Mouse (Mus musculus): Measurements from ENCODE around the gene Lmod2. TPM values are rescaled to one million over a fixed set of nuclear protein-coding genes. Genes with fewer than 3 reads are reported as not detected.

Lmod2 gene
- total RNA-seq, 2 experiments from 2014 or later: not detected

DNA sequence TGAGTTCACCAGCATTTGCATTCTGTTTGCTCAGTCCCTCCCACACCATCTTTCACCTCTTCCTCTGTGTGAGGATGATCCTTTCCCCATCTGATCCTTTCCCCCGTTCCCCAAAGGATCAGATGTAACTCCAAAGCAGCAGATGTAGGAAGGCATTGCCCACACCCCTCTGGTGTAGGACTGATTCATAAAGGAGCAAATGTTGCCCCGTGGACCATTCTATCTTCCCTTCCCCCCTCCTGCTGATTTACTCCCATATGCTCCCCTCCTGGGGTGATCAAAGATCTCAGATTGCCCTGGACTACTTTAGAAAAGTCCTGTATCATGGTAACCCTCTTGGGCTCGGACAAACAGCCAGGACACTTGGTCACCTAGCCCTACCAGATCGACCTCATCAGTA is 3.2 kb downstream of the Lmod2 start:
- no peak for ATAC-seq (replicated peaks; ENCODE audit: low FRiP score, poor library complexity, severe bottlenecking)

DNA sequence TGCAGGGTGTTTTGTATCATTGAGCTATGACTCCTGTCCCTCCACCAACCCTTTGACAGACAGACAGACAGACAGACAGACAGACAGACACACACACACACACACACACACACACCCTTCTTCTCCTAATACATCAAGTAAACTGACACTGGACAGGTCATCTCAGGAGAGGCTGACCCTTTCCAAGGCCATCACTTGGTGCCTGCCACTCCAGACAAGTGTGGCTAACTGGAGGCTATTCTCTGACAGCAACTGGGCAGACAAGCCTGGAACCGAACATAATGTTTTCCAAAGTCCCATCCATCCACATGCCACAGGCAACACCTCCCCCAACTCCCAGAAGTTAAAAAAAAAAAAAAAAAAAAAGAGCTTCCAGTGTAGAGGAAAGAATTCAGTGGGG is 4.1 kb downstream of the Lmod2 start:
- no peak for ATAC-seq (replicated peaks; ENCODE audit: low FRiP score, poor library complexity, severe bottlenecking)

DNA sequence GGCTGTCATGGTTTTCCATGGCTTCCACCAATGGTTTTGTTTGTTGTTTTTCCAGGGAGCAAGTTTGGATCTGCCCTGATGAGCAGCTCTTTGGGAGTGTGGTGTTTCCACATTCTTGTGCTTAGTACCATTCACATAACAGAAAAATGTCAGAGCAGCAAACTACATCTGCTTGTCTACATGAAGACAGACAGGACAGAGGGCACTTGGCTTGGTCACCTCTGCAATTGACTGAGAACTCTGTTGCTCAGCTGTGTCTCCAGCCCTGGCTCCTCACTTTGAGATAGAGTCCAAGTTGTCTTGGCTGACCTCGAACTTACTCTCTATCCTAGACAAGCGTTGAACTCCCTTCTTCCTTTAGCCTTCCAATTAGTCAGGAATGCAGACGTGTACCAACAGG is 4.8 kb downstream of the Lmod2 start:
- ATAC-seq (replicated peaks; ENCODE audit: low FRiP score, poor library complexity, severe bottlenecking): no peak

DNA sequence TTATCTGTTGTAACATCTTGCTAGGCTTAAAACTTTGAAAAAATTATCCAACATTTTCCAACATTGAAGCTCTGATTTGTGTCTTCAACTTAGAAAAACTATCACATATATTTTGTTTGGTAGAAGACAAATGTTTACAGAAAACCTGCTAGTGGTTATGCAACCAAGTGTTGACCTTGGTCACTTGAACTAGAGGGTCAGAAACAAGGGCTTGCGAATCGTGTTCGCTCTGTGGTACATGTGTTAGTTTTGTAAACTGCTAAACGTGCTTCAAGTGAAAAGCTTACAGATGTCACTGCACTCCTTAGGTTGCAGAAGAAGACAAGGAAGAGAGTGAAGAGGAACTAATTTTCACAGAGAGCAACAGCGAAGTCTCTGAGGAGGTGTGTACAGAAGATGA is 5.4 kb downstream of the Lmod2 start:
- no peak for ATAC-seq (replicated peaks; ENCODE audit: low FRiP score, poor library complexity, severe bottlenecking)

DNA sequence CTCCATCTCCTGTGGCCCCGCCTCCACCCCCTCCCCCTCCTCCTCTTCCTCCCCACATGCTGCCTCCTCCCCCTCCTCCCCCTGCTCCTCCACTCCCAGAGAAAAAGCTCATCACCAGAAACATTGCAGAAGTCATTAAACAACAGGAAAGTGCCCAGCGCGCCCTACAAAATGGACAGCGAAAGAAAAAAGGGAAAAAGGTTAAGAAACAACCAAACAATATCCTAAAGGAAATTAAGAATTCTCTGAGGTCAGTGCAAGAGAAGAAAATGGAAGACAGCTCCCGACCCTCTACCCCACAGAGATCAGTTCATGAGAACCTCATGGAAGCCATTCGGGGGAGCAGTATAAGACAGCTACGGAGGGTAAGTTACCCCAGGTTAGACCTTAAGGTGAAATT is 6.7 kb downstream of the Lmod2 start:
- no peak for ATAC-seq (replicated peaks; ENCODE audit: low FRiP score, poor library complexity, severe bottlenecking)

DNA sequence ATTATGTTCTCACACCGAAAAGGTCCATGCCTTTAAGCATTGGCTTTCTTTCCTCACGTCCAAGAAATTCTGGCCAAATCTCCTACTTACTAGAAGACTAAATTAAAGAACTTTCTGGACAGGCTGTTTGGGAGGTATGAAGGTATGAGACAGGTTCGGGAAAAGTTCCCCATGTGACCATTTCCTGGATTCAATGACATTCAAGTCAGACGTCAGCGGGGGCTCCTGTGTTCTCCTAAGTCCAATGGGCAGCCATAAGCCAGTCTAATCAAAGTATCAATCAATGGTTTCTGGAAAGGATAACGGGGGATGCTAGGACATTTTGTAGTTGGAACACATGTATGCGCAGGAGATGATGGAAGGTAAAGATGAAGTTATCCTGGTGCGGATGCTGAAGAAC is 8.1 kb downstream of the Lmod2 start:
- ATAC-seq (replicated peaks; ENCODE audit: low FRiP score, poor library complexity, severe bottlenecking): no peak

DNA sequence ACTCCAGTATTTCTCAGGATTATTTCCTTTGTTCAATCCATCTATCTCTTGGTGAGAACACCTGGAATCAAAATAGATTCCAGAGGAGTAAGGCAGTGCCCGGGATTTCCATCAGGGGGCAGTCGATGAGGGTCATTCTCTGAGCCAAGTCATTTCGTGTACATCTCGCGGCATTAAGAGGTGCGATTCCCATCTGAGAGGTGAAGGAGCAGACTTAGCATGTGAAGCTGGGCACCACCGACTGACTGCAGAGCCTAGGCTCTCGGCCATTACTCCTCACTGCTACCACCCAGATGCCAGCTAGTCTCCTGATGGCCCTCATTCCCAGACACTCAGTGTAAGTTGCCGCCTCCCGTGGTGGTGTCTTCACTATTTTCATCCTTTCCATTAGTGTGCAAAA is 8.9 kb downstream of the Lmod2 start:
- ATAC-seq (replicated peaks; ENCODE audit: low FRiP score, poor library complexity, severe bottlenecking): no peak

DNA sequence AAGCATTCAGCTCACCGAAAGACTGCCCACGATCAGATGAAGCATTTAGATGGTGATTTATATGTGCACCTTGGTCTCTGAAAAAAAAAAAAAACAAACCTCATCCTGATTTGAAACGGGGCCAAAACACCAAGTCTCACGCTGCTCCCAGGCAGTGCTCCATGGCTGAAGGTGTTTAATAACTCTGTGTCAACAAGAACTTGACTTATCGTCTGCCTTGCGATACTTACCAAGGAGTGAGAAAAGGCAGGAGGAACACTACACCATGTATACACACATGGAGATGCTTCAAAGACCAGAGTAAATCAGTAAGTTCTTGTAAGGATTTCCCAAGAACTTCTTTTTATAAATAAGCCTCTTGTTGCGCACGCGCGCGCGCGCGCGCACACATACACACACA is 10.0 kb downstream of the Lmod2 start:
- no peak for ATAC-seq (replicated peaks; ENCODE audit: low FRiP score, poor library complexity, severe bottlenecking)

DNA sequence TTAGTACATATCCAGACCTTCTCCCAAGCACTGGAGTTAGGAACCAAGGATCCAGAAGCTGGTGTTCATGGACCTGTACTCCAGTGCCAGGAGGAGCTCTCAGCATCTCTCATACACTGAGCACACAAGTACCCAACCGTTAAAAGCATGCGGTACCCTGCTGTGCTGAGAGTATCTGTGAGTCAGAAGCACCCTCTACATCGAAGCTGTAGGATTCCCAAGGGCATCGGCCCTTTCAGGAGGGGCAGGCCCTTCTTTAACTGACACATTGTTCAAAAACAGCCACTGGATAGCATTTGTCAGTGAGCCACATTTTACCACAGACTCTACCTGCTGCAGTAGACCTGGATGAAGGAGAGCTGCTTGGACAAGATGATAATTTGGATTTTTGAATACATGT is 10.6 kb downstream of the Lmod2 start:
- ATAC-seq (replicated peaks; ENCODE audit: low FRiP score, poor library complexity, severe bottlenecking): no peak

DNA sequence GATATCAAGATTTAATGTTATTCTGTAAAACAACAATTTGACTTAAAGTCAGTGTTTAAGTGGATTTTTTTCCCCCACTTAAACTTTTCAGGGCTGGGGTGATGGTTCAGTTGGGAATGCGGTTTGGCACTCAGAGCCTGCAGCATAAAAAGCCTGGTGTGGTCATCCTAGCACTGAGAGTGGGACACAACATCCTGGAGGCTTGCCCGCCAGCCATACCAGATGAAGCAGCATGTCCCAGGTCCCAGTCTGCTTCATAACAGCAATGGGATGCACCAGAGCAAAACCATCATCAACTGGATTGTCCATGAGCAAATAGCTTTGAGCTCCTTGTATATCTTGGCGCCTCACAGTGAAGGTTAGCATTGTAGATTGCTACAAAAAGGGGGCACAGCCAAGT is 11.1 kb downstream of the Lmod2 start:
- ATAC-seq (replicated peaks; ENCODE audit: low FRiP score, poor library complexity, severe bottlenecking): no peak

DNA sequence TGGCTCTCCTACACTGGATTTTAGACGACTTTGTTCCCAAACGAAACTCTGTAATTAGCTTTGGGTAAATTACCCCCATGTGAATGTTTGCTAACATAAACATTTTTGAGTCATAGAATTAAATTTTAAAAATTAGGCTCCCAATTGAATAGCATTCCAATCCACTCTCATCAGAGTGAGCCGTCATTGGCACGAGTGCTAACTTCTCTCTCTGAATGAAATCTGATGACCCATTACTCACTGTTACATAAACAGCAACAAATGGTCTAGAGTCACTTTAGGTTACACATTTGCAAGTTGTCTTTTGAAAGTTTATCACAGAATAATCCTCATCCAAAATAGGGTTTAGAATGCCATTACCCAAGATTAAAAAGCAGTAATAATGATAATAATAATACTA is 12.0 kb downstream of the Lmod2 start:
- ATAC-seq (replicated peaks; ENCODE audit: low FRiP score, poor library complexity, severe bottlenecking): no peak

DNA sequence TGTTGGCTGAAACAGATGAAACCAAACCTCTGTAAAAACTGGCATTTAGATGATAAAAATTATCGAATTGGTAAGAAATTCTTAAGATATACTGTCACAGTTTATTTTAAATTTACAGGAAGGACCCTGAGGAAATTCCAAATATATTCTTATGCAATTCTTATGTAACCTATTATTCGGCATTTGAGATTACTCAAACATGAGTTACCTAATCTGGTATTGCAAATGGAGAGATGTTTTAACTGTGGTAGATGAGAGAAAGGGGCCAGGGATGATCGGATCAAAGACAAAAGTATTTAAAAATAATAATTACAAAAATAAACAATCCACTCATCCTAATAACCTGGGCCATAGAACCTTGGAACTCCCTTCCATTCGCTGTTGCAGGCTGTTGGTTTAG is 12.8 kb downstream of the Lmod2 start:
- no peak for ATAC-seq (replicated peaks; ENCODE audit: low FRiP score, poor library complexity, severe bottlenecking)

DNA sequence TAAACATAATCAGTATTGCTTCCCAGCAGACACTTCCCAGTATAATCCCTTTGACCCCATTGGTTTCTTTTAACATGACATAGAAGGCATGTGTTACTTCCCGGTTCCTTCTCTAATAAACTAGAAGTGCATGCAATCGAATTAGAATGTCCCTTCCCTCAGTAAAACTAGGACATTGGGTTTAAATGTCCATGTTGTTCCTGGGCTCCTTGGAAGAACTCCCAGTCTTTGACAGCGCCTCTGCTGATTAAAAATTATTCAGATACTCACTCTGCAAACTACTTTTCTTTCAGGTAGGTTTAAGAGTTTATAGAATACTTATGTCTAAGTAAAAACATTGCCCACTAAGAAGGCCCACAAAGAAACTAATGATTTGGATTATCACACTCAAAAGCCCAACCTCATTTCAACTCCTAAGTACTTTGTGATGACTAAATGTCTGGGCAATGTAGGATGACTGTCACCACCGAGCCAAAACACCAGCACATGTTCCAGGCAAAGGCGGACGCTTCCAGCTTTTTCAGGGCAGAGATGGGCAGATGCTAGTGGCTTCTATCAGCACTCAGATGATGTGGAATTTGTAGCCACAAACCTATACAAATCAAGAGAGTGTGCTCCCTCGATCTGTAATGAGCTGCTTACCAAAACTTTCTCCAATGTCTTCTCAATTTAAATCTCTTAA is 14.7 kb downstream of the Lmod2 start:
- ATAC-seq (replicated peaks; ENCODE audit: low FRiP score, poor library complexity, severe bottlenecking): no peak

DNA sequence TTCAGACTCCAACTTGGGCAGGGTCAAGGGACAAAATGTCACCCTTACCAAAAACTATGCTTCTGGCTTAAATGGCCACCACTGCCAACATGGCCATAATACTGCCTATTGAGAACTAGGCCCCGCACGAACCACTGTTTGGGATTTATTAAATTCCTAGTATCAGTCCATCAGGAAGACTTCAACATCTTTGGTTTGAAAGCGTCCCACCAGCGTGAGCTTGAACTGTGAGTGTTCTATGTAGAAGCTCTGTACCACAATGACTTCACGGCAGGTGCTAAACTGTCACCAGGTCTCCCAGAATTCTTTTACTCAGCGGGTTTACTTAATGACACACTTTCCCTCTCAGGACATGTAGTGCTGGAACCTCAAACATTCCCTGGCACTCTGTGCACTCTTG is 15.8 kb downstream of the Lmod2 start:
- ATAC-seq (replicated peaks; ENCODE audit: low FRiP score, poor library complexity, severe bottlenecking): no peak

DNA sequence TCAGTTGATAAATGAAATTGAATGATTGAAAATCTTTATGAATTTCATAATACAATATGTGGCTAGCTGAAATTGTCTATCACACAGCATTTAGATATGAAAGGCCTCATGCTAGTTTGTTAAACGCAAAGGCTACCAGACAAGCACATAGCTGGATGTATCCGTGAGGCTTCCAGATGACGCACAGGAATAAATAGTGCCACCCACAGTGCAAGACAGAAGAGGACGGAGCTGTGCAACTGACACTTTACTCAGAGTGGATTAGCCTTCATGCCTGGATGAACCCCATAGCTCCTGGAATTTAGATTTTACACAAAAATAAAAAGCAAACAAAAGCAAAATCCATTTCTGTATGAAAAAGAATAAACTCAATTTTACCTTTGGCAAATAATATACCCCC is 16.4 kb downstream of the Lmod2 start:
- no peak for ATAC-seq (replicated peaks; ENCODE audit: low FRiP score, poor library complexity, severe bottlenecking)

DNA sequence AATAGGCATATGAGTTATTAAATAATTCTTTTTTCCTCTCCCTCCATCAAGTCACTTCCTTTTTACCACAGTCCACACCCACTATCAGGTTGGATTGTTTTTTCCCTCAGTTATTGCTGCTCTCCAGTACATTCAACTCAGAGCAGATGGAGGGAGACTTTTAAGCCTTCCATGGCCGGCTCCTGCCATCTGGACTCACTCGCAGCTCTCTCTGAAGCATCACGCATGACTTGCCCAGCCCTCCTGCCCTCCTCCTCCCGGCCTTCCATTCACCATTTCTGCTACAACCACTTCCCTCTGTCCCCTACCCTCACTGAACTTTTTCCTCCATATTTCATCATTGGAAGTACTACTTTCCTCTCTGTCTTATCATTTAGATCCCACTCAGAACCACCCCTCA is 19.2 kb downstream of the Lmod2 start:
- ATAC-seq (replicated peaks; ENCODE audit: low FRiP score, poor library complexity, severe bottlenecking): no peak

DNA sequence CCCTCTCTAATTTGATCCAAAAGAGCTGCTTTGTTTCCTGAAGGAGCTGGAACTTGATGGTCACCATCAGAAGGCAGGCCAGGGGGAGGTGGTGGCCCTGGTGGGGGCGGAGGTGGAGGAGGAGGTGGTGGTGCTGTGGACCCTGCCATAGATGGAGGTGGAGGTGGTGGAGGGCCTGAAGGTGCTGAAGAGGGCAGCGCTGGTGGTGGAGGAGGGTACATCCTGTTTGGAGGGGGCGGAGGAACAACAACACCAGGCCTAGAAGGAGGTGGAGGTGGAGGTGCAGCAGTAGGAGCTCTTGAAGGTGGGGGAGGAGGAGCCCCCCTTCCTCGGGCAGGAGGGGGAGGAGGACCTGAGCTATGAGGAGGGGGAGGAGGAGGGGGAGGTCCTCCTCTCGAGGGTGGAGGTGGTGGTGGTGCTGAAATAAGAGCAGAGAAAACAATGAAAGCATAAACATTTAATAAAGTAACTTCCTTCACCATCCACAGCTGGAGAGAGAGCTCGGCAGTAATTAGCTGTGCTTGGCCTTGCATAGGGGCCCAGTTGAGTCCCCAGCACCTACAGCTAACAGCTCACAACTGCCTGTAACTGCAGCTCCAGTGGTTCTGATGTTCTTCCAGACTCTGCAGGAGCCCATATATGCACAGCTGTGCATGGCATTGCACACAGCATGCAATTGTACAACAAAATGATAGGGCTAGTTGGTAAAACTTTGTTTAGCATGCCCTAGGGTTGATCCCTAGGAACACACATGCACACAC is 21.9 kb downstream of the Lmod2 start:
- no peak for ATAC-seq (replicated peaks; ENCODE audit: low FRiP score, poor library complexity, severe bottlenecking)

DNA sequence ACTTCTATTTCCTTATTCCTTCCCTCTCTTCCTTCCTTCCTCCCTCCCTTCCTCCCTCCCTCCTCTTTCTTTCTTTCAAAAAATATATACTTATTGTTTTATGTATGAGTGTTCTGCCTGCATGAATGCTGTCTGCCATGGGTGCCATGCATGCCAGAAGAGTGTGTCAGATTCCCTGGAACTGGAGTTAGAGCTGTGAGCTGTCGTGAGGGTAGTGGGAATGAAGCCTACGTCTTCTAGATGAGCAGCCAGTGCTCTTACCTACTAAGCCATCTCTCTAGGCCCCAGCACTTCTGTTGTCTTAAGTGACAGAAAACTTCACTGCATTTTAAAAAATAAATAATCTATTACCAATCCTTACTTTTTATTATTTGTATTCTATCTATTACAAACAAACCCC is 23.4 kb downstream of the Lmod2 start:
- ATAC-seq (replicated peaks; ENCODE audit: low FRiP score, poor library complexity, severe bottlenecking): no peak

DNA sequence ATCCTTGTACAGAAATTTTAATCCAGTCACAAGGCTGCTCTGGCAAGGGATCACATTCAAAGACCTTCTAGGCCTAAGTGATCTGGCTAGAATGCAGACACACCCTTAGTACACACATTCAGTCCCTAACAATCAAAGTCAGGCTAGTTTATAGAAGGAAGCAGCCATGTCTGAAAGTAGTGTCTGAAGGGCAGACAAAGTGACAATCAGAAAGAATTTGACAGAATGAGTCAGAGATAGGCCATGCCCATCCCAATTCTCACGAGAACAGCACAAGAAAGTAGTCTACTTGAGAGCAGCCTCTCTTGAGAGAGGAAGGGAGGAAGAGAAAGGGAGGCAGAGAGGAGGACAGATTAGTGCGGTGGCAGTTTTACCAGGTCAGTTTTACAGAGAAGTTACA is 24.5 kb downstream of the Lmod2 start:
- ATAC-seq (replicated peaks; ENCODE audit: low FRiP score, poor library complexity, severe bottlenecking): no peak

DNA sequence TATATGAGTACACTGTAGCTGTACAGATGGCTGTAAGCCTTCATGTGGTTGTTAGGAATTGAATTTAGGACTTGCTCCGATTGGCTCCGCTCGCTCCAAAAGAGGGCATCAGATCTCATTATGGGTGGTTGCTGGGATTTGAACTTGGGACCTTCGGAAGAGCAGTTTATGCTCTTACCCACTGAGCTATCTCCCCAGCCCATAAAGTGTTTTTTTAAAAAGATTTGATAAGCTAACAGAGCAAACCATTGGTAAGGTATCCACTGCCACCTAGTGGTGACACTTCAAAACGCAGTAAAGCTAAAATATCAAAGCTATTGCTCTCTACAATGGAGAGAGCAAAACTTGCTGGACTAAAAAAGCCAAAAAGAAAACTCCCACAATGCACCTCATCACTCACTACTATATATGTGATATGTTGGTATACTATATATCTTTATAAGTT is 30.0 kb downstream of the Lmod2 start:
- ATAC-seq (replicated peaks; ENCODE audit: low FRiP score, poor library complexity, severe bottlenecking): peak; percentile 72

DNA sequence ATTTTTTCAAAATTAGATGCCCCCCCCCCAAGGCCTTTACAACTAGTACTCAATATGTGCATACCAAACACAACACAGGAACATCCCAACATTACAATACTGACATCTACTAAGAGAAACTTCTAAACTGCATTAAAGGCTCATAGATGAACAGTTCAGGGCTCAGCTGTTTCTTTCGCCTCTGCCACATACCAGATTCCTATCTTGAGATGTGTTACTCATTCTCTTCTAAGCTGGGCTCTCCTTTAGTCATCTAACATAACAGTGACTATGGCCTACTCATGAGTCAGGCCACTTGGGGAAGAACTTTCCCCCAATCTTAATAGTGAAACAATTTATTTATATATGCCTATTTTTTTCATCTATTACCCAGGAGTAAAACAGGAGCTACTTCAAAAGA is 30.9 kb downstream of the Lmod2 start:
- no peak for ATAC-seq (replicated peaks; ENCODE audit: low FRiP score, poor library complexity, severe bottlenecking)

DNA sequence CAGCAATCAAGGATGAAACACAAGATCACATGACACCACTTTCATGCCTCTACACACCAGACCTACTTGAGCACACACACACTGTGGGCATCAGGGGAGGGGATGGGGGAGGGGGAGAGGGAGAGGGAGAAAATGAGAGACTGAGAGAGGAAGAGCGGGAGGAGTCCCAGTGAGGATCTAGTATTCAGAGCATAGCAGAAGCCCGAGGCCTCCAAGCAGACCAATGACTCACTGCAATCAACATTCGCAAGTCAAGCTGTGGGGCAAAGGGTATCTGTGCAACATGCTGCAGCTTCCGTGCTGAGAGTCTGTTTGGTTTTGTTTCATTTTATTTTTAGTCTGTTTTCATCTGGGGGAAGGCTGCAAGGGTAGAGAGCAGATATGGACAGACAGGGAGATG is 34.5 kb downstream of the Lmod2 start:
- ATAC-seq (replicated peaks; ENCODE audit: low FRiP score, poor library complexity, severe bottlenecking): no peak
